Mouse (Mus musculus): ENCODE measurements around the gene Wnt7a.

The Wnt7a gene

GRCm38 (mm10) chr6:91409448-91410167 lies 1.6 kb downstream of the Wnt7a start:
- ChIA-PET POLR2A (interaction anchor here in 2 of 4 experiments (2.8 to 4.5 kb wide), 2 partner anchors 31 kb away, joined by 13 to 22 read pairs; no protein-coding TSS in a partner anchor), CTCF (interaction anchor here in 2 of 4 experiments (1.2 to 7.7 kb wide), 4 partner anchors 119 to 126 kb away, joined by 4 to 276 read pairs (median 32); no protein-coding TSS in a partner anchor)

GRCm38 (mm10) chr6:91408616-91409015 lies 2.5 kb downstream of the Wnt7a start:
- POLR2A ChIA-PET: interaction anchor here in 2 of 4 experiments (0.5 to 0.6 kb wide), 2 partner anchors 26 to 627 kb away, joined by 4 read pairs; no protein-coding TSS in a partner anchor
- CTCF ChIA-PET: interaction anchor here in 2 of 4 experiments (0.8 to 1.3 kb wide), 3 partner anchors 123 to 235 kb away, joined by 3 to 6 read pairs (median 3); no protein-coding TSS in a partner anchor

GRCm38 (mm10) chr6:91401591-91401990 lies 9.6 kb downstream of the Wnt7a start:
- POLR2A ChIA-PET: no interaction called here
- CTCF ChIA-PET: interaction anchor here in 1 of 4 experiments (0.6 kb wide), 1 partner anchor 9 kb away, joined by 3 read pairs; no protein-coding TSS in a partner anchor

GRCm38 (mm10) chr6:91400514-91400913 lies 10.6 kb downstream of the Wnt7a start:
- ChIA-PET POLR2A (no interaction called here), CTCF (interaction anchor here in 1 of 4 experiments (0.7 kb wide), 1 partner anchor 14 kb away, joined by 3 read pairs; no protein-coding TSS in a partner anchor)

- CTCF ChIA-PET: interaction anchor here in 1 of 4 experiments (0.5 kb wide), 2 partner anchors 20 to 22 kb away, joined by 3 to 5 read pairs; no protein-coding TSS in a partner anchor
- POLR2A ChIA-PET: interaction anchor here in 1 of 4 experiments (1.7 kb wide), 1 partner anchor 48 kb away, joined by 4 read pairs; no protein-coding TSS in a partner anchor
Observed at GRCm38 (mm10) chr6:91392475-91393174, 18.5 kb downstream of the Wnt7a start.

- POLR2A ChIA-PET: no interaction called here
- CTCF ChIA-PET: no interaction called here
Observed at GRCm38 (mm10) chr6:91389141-91389540, 22.0 kb downstream of the Wnt7a start.

GRCm38 (mm10) chr6:91384415-91384814 lies 26.7 kb downstream of the Wnt7a start:
- ChIA-PET POLR2A (no interaction called here), CTCF (no interaction called here)

GRCm38 (mm10) chr6:91383871-91384270 lies 27.3 kb downstream of the Wnt7a start:
- POLR2A ChIA-PET: no interaction called here
- CTCF ChIA-PET: no interaction called here

- CTCF ChIA-PET: interaction anchor here in 1 of 4 experiments (1.0 kb wide), 1 partner anchor 28 kb away, joined by 6 read pairs; the partner anchor contains the start of gene Wnt7a
- POLR2A ChIA-PET: no interaction called here
Observed at GRCm38 (mm10) chr6:91383303-91383702, 27.9 kb downstream of the Wnt7a start.

GRCm38 (mm10) chr6:91379871-91380270 lies 31.3 kb downstream of the Wnt7a start:
- POLR2A ChIA-PET: interaction anchor here in 1 of 4 experiments (0.9 to 1.0 kb wide), 2 partner anchors 34 to 45 kb away, joined by 3 to 4 read pairs; no protein-coding TSS in a partner anchor
- CTCF ChIA-PET: no interaction called here

GRCm38 (mm10) chr6:91379266-91379665 lies 31.9 kb downstream of the Wnt7a start:
- ChIA-PET CTCF (no interaction called here), POLR2A (interaction anchor here in 1 of 4 experiments (0.9 to 1.0 kb wide), 2 partner anchors 33 to 44 kb away, joined by 3 to 4 read pairs; no protein-coding TSS in a partner anchor)

GRCm38 (mm10) chr6:91372977-91373376 lies 38.2 kb downstream of the Wnt7a start:
- ChIA-PET POLR2A (no interaction called here), CTCF (interaction anchor here in 1 of 4 experiments (1.2 kb wide), 1 partner anchor 92 kb away, joined by 6 read pairs; no protein-coding TSS in a partner anchor)

GRCm38 (mm10) chr6:91372586-91372971 lies 38.6 kb downstream of the Wnt7a start:
- ChIA-PET POLR2A (interaction anchor here in 1 of 4 experiments (0.7 kb wide), 1 partner anchor 43 kb away, joined by 3 read pairs; no protein-coding TSS in a partner anchor), CTCF (interaction anchor here in 3 of 4 experiments (0.6 to 1.2 kb wide), 3 partner anchors 16 to 91 kb away, joined by 3 to 6 read pairs (median 4); no protein-coding TSS in a partner anchor)

GRCm38 (mm10) chr6:91371912-91372585 lies 39.1 kb downstream of the Wnt7a start:
- POLR2A ChIA-PET: interaction anchor here in 1 of 4 experiments (0.7 kb wide), 1 partner anchor 44 kb away, joined by 3 read pairs; no protein-coding TSS in a partner anchor
- CTCF ChIA-PET: interaction anchor here in 3 of 4 experiments (0.6 to 1.2 kb wide), 3 partner anchors 16 to 91 kb away, joined by 3 to 6 read pairs (median 4); no protein-coding TSS in a partner anchor

- ChIA-PET CTCF (no interaction called here), POLR2A (no interaction called here)
Observed at GRCm38 (mm10) chr6:91366781-91367180, 44.4 kb downstream of the Wnt7a start.

GRCm38 (mm10) chr6:91365480-91365879 lies 45.7 kb downstream of the Wnt7a start:
- CTCF ChIA-PET: no interaction called here
- POLR2A ChIA-PET: no interaction called here

GRCm38 (mm10) chr6:91362756-91363155 lies 48.4 kb downstream of the Wnt7a start:
- ChIA-PET CTCF (no interaction called here), POLR2A (interaction anchor here in 1 of 4 experiments (1.2 kb wide), 1 partner anchor 84 kb away, joined by 3 read pairs; no protein-coding TSS in a partner anchor)

GRCm38 (mm10) chr6:91360998-91361397 lies 50.2 kb downstream of the Wnt7a start:
- CTCF ChIA-PET: no interaction called here
- POLR2A ChIA-PET: no interaction called here

GRCm38 (mm10) chr6:91360371-91360690 lies 50.8 kb downstream of the Wnt7a start:
- CTCF ChIA-PET: no interaction called here
- POLR2A ChIA-PET: no interaction called here
